Mouse (Mus musculus) spleen, postnatal 4 days (tissue): ENCODE data around the gene S100a11.

Source experiments
- DNase-seq, 2 experiments: peaks; one replicate each; pipeline ENCODE4 v3.0.0; 2022; ENCODE audit warnings: low spot score in 2 of 2

The S100a11 gene

DNA sequence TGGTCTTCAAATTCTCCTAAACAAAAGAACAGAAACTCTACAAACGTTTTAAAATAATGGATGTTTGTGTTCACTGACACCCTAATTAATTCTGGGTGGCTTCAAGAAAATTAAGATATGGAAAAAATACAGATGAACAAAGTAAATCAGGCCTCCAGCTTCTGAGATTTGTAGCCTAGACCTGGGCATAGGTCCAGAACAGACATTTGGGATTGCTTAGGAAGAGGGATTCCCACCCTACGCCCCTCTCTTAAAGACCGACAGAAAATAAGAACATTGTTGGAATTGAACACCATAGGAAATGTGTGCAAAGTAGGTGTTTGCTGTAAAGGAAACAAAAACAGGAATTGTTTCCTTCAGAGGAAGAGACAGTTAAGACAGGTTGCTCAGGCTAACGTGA is 37.2 kb downstream of the S100a11 start:
- no peak for DNase-seq

DNA sequence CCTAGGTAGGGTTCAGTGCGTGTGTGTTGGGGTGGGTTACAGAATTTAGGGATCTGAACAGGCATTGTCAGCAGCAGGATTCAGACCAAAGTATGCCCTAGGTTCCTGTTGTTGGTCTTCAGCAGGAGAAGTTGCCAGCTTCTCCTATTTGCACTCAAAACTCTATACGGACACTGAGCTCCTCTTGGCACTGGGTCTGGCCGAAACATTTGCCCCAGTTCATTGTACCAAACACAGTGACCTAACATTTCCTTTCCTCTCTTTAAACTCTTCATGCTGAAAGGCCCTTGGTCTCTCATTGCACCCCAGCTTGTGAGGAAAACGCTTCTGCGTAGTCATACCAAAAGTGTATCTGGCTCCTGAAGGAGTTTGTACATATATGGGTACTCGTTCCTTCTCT is 39.7 kb downstream of the S100a11 start:
- no peak for DNase-seq

DNA sequence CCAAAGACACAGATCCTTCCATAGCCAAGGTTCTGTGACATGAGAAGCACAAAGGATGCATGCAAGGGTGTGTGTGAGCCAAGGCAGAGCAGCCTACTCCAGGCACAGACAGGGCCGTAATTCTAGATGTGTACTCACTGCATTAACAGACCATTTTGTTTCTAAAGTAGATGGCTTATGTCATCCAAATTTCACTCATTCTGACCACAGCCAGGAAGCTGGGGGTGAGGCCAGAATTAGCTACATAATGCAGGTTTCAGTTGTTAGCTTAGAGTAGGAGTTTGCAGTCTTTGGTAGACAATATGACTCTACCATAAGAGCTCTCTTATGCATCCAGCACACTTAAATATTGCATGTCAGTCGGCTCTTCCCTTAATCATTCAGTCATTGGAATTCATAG is 42.1 kb downstream of the S100a11 start:
- no peak for DNase-seq

DNA sequence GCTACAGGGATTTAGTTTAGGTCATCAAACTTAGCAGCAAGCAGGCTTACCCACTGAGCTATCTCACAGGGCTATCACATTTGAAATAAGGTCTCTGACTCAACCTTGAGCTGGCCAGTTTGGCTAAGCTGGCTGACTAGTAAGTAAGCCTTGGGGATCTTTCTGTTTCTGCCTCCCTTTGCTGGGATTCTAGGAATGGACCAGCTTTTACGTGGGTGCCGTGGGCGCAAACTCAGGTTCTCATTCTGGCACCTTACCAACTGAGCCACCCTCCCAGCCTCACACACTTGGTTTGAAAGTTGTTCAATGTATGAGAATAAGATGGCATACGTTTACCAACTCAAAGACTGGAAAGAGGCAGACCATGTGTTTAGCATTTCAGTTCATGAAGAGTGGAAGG is 42.9 kb downstream of the S100a11 start:
- DNase-seq: no peak

DNA sequence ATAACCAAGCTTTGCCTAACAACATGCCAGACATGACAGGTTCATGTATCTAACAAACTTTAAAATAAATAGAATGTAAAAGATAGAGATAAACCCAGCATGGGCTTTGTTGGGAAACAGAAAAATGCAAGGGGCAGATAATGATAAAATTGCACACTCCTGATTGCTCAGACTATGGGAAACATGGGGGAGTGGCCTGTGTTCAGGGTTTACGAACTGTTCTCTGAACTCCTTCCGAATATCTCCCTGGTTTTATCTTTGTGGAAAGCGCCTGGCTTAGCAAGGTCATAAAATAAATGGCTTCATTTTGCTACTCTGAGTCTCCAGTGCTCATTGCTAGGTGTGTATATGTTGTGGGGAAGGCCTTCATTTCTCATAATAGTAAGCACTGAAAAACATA is 46.6 kb downstream of the S100a11 start:
- no peak for DNase-seq

DNA sequence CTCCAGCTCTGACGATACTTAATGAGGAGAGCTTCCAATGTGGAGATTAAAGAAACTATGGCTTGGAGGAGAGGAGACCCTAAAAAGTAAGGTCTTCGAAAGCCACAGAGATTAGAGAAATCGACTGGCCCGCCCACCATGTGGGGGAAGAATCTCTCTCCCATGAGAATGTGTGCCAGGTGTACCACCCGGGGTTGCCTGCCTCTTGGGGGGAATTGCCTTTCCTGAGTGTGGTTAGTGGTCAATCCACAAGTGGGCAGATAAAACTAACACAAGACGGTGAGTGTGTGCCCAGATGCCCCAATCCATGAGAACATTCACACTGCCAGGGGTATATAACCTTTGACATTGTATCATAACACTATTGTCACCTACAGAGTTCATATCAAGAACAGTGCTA is 47.4 kb downstream of the S100a11 start:
- DNase-seq: no peak

DNA sequence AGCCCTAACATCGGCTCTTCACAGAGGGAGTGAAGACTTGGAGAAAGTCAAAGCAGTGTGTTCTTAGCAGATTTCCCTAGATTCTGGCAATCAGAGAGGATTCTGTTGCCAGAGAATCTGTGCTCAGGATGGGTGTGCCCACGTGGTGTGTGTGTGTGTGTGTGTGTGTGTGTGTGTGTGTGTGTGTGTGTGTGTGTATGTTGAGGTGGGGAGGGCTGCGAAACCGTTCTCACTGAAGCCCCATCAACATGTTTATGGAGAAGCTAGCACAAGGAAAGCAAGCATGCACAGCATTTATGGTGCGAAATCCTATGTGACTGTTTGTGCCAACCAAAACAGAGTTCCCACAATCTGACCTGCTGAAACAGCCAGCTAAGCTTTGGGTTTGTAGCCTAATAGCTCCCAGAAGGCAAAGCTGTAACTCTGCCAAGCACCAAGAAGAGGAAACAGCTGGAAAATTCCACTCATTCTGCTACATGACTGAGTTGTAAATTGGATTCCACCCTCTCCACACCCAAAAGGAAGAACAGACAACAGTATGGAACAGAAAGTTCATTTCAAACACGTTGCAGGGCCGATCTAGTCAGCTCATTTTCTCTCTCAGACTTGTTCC is 48.2 kb downstream of the S100a11 start:
- no peak for DNase-seq

DNA sequence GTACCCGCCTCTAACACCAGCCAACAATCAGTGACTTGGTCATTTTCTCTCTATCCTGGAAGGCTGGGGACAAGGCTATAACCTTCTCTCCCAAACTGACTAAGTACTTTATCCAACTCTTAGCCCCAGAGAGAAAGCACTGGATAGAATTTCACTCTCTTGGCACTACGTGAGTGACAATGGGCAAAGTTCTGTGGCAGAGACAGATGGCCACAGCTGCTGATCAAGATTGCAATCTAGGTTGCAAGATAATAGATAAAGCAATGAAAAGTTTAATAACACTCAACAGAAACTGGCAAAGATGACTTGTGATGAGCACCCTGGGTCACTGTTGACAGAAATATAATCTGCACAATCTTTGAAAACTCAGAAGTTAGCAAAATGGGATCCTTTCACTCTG is 48.8 kb downstream of the S100a11 start:
- no peak for DNase-seq

DNA sequence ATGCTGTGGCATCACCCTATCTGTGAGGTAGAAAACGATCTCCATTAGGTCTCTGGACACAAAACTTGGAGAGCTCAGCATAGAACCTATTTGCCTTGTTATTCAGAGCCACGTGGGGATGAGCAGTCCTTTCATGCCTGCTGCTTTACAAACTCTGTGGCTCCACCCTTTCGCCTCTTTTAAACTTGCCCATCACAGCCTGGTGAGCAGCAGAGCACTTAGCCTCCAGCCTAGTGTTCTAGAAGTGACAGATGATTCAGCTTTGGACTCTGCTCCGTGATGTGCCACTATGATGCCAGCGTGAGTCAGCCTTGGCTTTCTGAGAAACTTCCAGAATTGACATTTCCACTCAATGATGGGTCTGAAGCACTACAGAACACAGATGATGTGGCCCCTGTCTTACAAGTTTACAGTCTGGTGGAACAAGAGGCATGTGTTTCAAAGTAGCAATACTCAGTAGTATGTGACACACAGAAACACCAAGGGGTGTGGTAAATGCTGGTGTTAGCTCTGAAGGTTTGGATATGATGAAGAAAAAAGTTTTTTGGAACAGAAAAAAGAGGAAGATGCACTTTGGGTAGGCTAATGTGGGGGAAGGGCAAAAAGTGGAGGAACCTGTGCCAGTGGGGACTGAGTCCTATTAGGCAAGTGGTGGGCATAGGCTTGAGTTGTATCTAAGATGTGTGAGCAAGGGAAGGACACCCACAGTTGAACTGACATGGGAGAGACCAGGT is 51.9 kb downstream of the S100a11 start:
- no peak for DNase-seq
